Mouse (Mus musculus): ENCODE results near the gene Slc35b2. TPM values are rescaled to one million over a fixed set of nuclear protein-coding genes. Genes with fewer than 3 reads are reported as not detected.

Slc35b2 gene
- polyA plus RNA-seq, 1 experiment, result 69.4 TPM

DNA sequence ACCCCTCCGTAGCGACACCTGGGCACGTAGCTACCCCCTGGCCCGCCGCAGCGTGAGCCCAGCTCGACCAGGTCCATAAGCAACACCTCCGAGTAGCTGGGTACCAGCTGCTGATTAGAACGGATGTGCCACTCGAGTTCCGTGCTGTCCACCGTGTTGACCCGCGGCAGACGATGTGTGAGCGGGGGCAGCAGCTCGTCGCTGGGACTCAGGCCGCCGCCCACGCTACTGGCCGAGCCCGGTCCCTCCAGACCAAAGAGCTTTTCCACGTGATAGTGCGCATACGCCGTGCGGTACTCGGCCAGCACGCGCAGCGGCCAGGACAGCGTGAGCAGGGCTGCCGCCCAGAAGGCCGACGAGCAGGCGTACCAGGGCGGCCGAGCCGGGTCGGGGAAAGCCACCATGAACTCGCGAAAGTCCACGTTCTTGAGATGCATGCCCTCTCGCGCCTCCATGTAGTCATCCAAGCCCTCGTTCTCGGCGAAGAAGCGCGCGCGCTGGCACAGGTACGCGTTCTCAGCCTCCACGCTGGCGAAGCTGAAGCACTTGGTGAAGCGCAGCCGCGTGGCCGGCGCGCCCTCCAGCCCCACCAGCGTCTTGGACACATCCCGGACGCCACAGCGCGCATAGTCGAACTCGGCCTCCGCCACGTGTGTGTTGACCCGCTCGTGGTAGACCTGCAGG lies 18.3 kb upstream of the Slc35b2 start:
- DNase-seq (ENCODE audit: low spot score), result no peak

DNA sequence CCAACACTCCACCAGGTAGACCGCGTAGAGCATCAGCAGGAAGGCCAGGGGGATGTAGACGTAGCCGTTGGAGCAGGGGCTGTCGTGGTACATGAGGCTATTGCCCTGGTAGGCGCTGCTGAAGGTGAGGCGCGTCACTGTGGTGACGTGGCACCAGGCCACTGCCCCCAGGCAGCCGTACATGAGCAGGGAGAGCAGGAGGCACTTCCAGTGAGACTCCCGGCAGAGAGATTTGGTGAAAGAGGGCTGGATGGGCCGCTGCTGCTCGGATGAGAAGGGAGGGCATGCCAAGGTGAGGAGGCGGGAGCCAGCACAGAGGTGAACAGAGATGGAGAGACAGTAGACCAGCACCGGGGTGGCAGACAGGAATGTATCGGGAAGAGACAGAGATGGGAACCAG lies 16.7 kb upstream of the Slc35b2 start:
- no peak for DNase-seq (ENCODE audit: low spot score)

DNA sequence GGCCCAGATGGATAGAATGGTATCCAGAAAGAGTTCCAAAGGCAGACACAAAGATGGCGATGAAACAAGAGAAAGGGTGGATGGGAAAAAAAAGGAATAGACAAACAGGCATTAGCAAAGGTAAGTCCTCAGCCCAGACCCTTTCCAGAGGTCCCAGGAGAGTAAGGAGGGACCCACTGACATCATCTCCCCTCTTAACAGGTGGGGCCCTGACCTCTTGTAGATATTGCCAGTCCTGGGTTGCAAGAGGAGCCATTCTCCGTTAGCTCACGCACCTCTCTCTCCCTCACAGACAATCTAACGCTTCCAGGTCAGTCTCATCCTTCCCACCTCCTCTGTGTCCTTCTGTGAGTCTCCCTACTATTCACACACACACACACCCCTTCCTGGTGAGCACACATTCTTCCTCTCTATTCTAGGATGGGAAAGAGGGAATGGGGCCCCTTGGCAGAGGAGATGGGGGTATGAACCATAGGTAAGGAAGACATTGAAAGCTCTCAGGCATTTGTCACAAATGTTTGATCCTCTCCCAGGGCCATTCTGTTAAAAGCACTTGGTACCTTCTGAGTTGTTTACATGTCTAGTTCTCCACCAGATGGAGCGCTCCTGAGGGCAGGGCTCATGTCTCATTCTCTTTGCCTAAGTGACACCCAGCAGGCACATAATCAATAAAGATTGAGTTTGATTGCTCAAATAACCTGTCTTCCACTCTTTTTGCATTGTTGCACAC lies 16.0 kb upstream of the Slc35b2 start:
- DNase-seq (ENCODE audit: low spot score), result no peak

DNA sequence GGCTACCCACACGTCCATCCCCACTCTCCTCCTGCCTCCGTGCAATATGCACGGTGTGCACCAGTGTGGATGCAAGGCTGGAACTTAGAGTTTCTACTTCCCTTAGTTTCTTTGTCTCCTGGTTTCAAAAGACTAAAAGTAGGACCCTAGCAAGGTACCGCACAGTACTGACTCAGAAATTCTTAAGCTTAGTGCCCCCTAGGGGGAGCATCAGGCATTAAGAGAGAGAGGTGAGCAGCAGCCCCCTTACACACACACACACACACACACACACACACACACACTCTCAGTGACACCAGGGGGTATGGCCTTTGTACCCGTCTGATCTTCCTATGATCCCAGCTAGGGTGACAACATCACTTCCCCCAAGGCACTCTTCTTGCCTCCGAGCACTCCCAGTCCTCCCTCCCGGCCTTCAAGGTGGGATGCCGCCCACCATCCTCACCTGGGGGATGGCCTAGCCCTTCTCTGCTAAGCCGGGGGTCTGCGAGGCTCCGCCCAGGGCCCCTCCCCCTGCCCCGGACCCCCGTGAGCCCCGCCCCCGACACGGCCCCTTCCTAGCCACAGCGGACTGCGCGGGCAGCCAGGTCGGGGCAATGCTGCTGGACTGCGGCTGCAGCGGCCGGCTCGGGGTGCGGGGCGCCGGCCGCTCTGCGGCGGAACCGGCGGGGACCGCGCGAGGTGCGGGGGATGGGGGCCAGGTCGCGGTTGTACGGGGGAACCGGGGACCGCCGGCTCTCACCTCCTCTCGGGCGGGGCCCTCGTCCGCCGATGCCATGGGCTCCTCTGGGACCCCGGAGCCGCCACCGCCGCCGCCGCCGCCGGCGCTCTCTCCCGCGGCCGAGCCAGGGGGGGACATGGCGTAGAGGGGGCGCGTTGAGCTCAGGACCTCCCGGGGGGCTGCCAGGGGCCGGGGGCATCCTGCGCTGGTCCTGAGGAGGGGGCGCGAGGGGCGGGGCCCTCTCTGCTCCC lies 14.8 kb upstream of the Slc35b2 start:
- DNase-seq (ENCODE audit: low spot score), result no peak

DNA sequence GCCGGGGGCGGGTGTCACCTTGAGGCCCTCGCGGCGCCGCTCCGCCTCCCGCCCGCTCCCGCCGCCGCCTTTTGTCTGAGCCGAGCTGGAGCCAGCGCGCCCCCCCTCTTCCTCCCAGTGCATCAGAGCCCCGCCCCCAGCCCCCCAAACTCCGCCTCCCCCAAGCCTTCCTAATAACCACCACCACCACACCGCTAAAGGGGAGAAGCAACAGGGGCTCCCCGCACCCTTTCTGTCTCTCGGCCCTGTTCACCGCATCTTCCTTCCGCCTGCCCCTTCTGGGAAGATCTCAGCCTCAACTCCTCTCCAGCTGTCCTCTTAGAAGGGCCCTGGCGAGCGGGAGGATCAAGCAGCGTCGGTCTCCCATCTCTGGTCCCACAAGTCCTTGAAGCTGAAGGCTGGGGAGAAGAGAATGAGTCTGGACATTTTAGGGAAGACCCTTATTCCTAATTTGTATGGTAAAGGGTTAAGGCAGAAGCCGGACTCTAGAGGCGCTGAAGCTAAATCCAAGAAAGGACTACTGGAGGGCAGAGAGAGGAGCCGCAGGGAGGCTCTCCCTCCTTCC lies 14.0 kb upstream of the Slc35b2 start, which contains the start of gene Tmem151b:
Gene Tmem151b (minus strand): TSS at position 61 of the 565 bp plus-strand sequence.
- no peak for DNase-seq (ENCODE audit: low spot score)

DNA sequence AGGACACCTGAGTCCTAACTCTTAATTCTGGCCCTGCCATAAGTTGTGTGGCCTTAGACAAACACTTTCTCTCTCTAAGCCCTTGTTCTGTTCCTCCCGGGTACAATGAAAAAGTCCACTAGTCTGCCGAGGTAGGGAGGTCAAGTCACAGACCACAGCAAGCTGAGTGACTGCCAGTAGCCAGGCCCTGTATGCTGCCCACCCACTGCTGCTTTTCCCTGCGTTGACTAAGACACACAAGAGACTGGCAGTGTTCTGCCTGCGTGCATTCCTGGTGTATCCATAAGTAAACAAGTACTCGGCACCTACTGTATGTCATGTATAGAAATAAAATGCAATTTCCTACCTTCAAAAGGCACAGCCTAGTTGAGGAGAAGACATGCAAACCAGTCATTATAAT lies 13.4 kb upstream of the Slc35b2 start:
- no peak for DNase-seq (ENCODE audit: low spot score)

- DNase-seq (ENCODE audit: low spot score), result no peak
Observed at GRCm38 (mm10) chr17:45551249-45551796, 12.4 kb upstream of the Slc35b2 start.

GRCm38 (mm10) chr17:45551816-45552451 lies 11.7 kb upstream of the Slc35b2 start:
- no peak for DNase-seq (ENCODE audit: low spot score)

DNA sequence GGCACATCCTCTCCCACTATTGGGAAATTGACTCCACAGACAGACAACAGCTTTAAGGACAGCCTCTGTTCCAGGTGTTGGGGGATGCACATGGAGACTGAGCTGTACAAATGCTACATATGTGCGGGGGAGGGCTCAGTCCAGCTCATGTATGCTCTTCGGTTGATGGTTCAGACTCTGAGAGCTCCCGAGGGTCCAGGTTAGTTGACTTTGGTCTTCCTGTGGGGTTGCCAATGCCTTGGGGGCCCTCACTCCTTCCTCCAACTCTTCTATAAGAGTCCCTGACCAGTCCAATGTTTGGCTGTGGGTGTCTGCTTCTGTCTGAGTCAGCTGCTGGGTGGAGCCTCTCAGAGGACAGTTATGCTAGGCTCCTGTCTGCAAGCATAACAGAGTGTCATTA lies 10.6 kb upstream of the Slc35b2 start:
- no peak for DNase-seq (ENCODE audit: low spot score)

DNA sequence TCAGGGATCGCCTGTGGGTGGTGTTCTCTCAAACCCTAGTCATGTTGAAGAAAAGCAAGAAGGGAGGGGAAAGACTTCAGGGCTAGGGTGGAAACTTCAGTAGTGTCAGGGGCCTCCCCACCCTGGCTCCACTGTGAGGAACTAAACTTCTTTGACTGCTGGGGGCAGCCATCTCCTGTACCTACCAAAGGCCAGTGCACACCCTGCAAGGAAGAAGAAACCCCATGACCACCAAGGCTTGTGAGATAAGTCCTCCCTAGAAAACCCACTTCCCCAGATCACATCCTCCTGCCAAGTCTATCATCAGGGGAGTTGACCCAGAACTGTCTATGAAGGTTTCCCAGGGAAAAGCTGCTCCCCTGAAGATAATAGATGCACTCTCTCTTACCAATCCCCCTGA lies 9.3 kb upstream of the Slc35b2 start:
- no peak for DNase-seq (ENCODE audit: low spot score)

DNA sequence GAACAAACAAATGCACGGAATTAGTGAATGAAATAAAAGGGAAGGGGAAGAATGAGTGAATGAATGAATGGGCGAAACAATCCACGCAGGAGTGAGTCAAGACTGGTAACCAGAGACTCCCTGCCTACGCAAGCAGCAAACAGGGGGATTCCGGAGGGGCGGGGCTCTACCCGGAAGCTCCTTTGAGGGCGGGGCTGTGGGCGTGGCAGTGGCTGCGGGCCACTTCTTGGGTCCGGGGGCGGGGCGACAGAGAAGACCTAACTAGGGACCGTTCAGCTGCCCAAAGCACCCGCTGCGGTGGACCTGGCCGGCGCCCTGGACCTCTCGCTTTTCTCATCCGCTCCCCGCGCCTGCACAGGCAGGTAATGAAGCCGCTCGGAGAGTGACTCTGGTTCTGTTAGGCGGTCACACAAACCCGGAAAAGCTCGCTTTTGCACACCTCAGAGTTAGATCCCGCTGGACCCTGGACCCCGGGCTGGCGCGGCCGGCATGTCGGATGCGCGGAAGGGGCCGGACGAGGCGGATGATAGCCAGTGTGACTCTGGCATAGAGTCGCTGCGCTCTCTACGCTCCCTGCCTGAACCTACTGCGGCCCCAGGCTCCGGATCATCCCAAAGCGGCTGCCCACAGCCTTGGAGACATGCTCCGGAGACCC lies 8.1 kb upstream of the Slc35b2 start, which contains the start of gene Nfkbie:
Gene Nfkbie (plus strand): TSS at position 252 of the 655 bp plus-strand sequence.
- DNase-seq (ENCODE audit: low spot score), result peak; percentile 84

DNA sequence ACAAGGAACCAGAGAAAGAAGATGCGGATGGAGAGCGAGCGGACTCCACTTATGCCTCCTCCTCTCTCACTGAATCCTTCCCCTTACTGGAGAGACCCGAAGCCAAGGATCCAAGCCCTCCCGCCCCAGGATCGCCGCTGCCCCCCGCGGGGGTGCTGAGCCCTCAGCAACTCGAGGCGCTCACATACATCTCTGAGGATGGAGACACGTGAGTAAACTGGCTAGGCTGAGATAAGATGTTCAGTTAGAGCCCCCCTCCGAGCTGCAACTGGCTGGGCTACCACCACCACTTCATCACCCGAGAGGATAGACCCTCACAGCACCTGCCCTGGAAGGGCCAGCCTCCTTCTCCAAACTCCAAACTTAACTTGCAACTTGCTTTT lies 7.6 kb upstream of the Slc35b2 start:
- no peak for DNase-seq (ENCODE audit: low spot score)

DNA sequence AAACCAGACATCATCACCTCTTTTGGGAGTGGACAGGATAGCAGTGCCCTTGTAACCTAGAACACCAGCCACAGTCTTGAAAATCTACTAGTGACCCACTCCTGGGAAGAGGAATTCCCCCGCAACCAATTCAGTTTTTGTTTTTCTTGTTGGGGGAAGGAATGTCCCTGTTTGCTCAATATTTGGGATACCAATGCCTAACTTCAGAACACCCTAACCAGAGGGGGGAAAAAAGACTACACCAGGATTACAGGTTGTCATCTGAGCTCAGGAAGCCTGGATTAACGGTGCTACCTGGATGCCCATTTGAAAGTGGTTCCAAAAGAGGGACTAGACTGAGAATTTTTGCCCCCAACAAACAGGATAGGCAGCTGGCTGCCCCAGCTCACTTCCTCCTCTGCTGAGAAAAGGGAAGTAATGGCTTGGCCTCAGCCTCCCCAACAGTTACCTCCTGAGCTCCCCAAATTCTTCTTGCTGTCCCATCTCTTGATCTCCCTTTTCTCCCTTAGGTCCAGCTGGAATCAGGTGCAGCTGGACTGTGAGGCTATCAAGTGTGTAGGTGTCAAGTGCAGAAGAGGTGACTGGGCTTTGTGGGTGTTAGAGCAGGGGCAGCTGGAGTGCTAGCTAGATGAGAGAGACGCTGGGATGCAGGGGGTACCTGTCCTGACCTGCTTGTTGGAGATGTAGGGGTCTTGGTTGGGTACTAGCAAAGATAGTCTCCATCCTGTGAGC lies 7.0 kb upstream of the Slc35b2 start:
- DNase-seq (ENCODE audit: low spot score), result no peak

- no peak for DNase-seq (ENCODE audit: low spot score)
Observed at GRCm38 (mm10) chr17:45557246-45557824, 6.3 kb upstream of the Slc35b2 start.

DNA sequence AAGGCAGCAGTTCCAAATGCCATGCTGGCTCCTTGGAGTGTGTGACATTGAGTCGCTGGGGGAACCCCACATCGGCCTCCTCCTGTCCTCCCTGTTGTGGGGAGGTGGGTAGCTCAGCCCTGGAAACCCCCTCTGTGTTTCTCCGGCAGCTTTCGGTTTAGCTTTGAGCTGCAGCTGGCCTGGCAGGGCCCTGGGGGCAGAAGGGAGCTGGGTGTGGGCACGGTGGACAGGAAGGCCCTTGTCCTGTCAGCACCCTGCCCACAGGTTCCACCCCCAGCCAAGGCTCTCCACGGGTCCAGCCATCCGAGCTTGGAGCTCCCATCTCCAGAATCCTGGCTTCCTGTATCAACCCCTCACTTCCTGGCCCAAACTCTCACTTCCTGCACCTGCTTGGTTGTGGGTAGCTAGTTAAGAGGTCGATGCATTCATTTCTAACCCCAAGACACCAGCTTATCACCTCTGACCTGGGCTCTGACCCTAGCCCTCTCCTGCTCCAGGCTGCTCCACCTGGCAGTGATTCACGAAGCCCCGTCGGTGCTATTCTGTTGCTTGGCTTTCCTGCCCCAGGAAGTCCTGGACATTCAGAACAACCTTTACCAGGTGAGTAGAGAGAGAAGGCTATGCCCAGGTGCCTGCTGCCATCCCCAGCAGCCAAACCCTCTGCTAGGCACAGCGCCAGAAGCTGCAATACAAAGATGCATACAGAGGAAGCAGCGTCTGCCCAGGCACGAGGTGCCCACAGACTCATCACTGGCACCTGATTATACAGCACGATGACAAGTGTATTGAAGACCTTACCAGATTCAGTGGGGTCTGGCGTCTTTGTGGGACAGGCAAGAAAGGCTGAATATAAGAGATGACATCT lies 5.4 kb upstream of the Slc35b2 start:
- no peak for DNase-seq (ENCODE audit: low spot score)

- DNase-seq (ENCODE audit: low spot score), result no peak
Observed at GRCm38 (mm10) chr17:45559732-45560525, 3.7 kb upstream of the Slc35b2 start.

DNA sequence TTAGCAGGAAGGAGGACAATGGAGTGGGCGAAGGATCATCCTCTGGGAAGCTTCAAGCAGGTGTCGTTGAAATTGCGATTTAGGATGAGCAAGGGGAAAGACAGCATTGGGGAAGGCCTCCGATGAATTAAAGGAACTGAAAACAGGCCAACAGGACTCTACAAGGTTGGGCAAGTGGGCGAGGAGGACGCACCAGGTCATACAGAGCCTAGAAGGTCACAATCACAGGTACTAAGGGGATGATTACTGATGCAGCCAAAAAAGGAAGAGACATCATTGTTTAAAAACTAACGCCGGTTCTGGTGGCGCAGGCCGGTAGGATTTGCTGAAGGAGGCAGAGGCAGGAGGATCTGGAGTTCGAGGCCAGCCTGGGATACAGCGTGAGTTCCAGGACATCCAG lies 458 bp upstream of the Slc35b2 start:
- DNase-seq (ENCODE audit: low spot score), result no peak
